Mouse (Mus musculus) lung, embryonic 15.5 days (tissue): ENCODE measurements at regions not wholly inside any gene's neighbourhood (a gene's known extent, or its start where the extent isn't known, plus 50 kb on each side); places are given as distances from the start of the nearest gene placed in this dataset.

Experiments used
- ATAC-seq: fragments of 200-750 bp; cut with Nextera tagmentation; 2 replicates; pipeline ENCODE4 v1.8.0; 2017; ENCODE audit warnings: moderate number of reproducible peaks, borderline replicate concordance; ENCODE audit not compliant: low FRiP score, low TSS enrichment; ENCODE audit errors: extremely low read depth
- H3K27ac ChIP-seq: fragments of 300-500 bp; sonication (generic); 2 replicates; pipeline ENCODE4 v1.5.1; 2015; ENCODE audit warnings: moderate library complexity, mild to moderate bottlenecking, inconsistent platforms
- H3K27me3 ChIP-seq: fragments of 300-500 bp; sonication (generic); 2 replicates; pipeline ENCODE4 v1.6.1; 2015; ENCODE audit warnings: inconsistent platforms
- H3K36me3 ChIP-seq: fragments of 300-500 bp; sonication (generic); 2 replicates; pipeline ENCODE4 v1.6.1; 2015; ENCODE audit warnings: inconsistent platforms
- H3K4me1 ChIP-seq: fragments of 300-500 bp; sonication (generic); 2 replicates; pipeline ENCODE4 v1.6.1; 2015; ENCODE audit warnings: inconsistent platforms
- H3K4me2 ChIP-seq: fragments of 300-500 bp; sonication (generic); 2 replicates; pipeline ENCODE4 v1.6.1; 2015; ENCODE audit warnings: inconsistent platforms, mild to moderate bottlenecking, moderate library complexity
- H3K4me3 ChIP-seq: fragments of 300-500 bp; sonication (generic); 2 replicates; pipeline ENCODE4 v1.5.1; 2015; ENCODE audit warnings: mild to moderate bottlenecking, inconsistent platforms
- H3K9ac ChIP-seq: fragments of 300-500 bp; sonication (generic); 2 replicates; pipeline ENCODE4 v1.6.1; 2015; ENCODE audit warnings: inconsistent platforms
- H3K9me3 ChIP-seq: fragments of 300-500 bp; sonication (generic); 2 replicates; pipeline ENCODE4 v1.6.1; 2016; ENCODE audit warnings: inconsistent platforms
- WGBS: fragments of 180-500 bp; shearing (Covaris S2); methylation state at CpG from one replicate; pipeline ENCODE4 v1.1.7; 2015; 5-methylcytosine and 5-hydroxymethylcytosine counted together

DNA sequence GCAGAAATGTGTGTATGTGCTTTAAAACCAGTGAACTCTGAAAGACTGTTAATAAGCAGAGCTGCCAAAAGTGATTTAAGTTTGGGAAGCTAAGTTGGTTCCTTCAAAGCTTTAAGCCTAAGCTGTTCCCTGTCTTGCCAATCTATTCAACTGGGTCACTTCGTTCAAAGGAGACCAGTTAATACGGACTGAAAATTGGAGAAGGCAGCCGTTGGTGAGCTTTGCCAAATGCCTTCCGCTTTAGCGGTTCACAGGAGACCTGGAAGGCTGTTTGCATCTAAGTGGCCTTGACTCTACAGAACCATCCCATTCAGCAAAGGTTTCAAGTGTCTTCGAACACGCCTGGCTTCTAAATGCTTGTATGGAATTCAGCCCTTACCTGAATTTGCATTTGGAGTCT lies 68.2 kb upstream of the Mkln1 start:
- Histone ChIP-seq H3K36me3 (no peaks in the 10 kb centered on the region), H3K27me3 (no peaks in the 10 kb centered on the region), H3K9ac (no peak overlapping the region), H3K4me2 (no peak overlapping the region), H3K9me3 (no peaks in the 10 kb centered on the region), H3K27ac (no peak overlapping the region), H3K4me1 (no peaks in the 10 kb centered on the region), H3K4me3 (no peak overlapping the region)
- no peak for ATAC-seq
- 73% methylated on average over 7 of the region's 7 CpGs for WGBS

DNA sequence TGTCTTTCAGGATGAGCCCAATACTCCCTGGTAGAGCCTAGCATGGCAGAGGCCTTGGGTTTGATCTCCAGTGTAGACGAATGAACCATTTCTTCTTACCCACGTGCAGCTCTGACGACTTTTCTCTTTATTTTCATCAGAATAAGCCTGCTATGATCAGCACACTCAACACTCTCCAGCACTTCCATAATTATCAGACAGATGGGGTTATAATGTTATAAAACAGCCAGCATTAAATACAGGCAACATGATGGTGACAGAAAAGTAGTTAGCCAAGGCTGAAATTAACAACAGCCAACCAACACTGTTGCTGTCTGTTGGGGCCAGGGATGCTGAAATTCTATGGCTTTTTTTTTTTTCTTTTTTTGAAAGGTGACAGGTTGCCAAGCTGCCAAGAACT lies 67.7 kb upstream of the Mkln1 start:
- Histone ChIP-seq H3K36me3 (no peaks in the 10 kb centered on the region), H3K4me2 (no peak overlapping the region), H3K27me3 (no peaks in the 10 kb centered on the region), H3K27ac (no peak overlapping the region), H3K9ac (no peak overlapping the region), H3K9me3 (no peaks in the 10 kb centered on the region), H3K4me3 (no peak overlapping the region), H3K4me1 (no peaks in the 10 kb centered on the region)
- no peak for ATAC-seq
- WGBS, result 79% methylated on average over 3 of the region's 3 CpGs

DNA sequence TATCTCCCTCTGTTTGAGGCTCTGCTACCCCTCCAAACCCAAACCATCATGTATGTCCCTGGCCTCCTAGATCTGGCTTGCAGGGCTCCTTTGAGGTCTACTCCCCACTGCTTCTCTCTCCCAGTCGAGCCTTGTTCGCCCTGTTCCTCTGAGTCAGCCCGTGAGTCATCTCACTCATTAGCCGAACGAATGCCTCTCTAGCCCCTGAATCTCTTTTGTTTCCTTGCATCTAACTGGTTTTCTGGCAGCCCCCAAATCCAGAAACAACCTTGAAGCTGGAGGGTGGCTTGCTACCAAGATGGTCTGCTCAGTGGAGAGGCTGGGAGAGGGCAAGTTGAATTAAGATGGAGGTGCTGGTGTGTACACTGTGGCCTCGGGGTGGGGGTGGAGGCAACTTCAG lies 66.3 kb upstream of the Mkln1 start:
- Histone ChIP-seq H3K36me3 (no peaks in the 10 kb centered on the region), H3K9ac (no peak overlapping the region), H3K27me3 (no peaks in the 10 kb centered on the region), H3K4me3 (no peak overlapping the region), H3K27ac (no peak overlapping the region), H3K4me1 (no peaks in the 10 kb centered on the region), H3K9me3 (no peaks in the 10 kb centered on the region), H3K4me2 (no peak overlapping the region)
- WGBS, result 79% methylated on average over 6 of the region's 6 CpGs
- no peak for ATAC-seq

DNA sequence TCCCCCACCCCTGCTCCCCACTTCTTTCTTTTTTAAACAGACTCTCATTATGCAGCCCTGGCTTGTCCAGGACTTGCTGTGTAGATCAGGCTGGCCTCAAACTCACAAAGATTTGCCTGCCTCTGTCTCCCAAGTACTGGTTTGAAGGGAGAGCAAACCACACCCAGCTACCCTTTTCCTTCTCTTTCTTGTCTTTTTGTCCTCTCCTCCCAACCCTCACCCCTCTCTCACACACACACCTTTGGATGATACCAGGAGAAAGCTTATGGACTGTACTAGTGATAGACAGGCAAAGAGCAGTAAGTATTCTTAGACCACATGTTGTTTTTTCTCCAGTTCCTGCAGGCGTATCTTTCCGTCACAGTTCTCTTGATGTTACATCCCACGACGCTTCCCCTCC lies 65.8 kb upstream of the Mkln1 start:
- Histone ChIP-seq H3K27me3 (no peaks in the 10 kb centered on the region), H3K27ac (no peak overlapping the region), H3K9me3 (no peaks in the 10 kb centered on the region), H3K4me3 (no peak overlapping the region), H3K9ac (no peak overlapping the region), H3K4me1 (no peaks in the 10 kb centered on the region), H3K36me3 (no peaks in the 10 kb centered on the region), H3K4me2 (no peak overlapping the region)
- 68% methylated on average over 4 of the region's 4 CpGs for WGBS
- no peak for ATAC-seq

DNA sequence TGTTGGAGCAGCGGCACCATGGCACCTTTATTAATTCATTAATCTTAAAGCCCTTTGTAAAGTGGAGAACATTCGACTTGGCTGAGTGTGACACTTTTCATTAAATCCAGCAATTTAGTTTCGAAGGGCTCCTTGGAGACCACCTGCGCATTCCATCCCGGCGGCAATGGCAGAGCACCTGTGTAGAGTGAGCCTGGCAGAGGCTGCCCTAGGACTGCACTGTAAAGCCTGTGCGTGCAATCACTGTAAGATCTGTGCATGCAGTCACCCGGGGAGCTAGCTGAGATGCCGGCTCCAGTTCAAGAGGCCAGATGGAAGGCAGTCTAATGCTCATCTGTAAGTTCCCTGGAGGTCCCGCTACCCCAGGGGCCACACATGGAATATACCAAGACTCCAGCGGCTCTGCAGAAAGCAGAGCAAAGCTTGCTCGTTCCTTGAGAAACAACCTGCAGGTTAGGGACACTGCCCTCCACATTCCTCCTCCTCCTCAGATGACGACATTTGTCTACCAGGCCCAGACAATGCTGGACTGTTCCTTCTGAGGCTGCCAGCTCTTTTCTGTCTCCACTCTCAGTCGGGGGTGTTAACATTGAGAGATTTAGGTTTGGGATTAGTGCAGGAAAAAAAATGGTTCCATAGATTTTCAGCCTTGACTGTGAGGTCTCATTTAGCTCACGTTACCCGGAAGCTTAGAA lies 65.2 kb upstream of the Mkln1 start:
- Histone ChIP-seq H3K4me2 (no peak overlapping the region), H3K27me3 (no peaks in the 10 kb centered on the region), H3K4me3 (no peak overlapping the region), H3K27ac (no peak overlapping the region), H3K36me3 (no peaks in the 10 kb centered on the region), H3K9ac (no peak overlapping the region), H3K4me1 (no peaks in the 10 kb centered on the region), H3K9me3 (no peaks in the 10 kb centered on the region)
- 62% methylated on average over 16 of the region's 16 CpGs for WGBS
- no peak for ATAC-seq

DNA sequence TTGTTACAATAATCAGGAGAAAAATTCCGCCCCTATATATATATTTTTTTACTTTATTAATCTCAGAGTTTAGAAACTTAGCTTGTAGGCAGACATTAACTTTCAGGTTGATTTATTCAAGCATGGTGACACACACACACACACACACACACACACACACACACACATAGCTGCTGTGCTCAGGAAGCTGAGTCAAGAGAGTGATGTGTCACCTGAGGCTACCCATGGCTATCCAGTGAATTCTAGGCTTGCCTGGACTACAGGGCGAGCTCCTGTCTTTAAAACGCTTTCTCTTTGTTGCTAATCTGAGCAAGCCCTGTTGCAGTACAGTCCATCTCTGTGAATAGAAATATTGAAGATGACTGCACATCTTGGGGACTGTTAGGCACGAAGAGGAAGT lies 64.4 kb upstream of the Mkln1 start:
- Histone ChIP-seq H3K9ac (no peak overlapping the region), H3K4me3 (no peak overlapping the region), H3K9me3 (no peaks in the 10 kb centered on the region), H3K27ac (no peak overlapping the region), H3K4me1 (no peaks in the 10 kb centered on the region), H3K27me3 (no peaks in the 10 kb centered on the region), H3K36me3 (no peaks in the 10 kb centered on the region), H3K4me2 (no peak overlapping the region)
- 87% methylated on average over 4 of the region's 4 CpGs for WGBS
- no peak for ATAC-seq

DNA sequence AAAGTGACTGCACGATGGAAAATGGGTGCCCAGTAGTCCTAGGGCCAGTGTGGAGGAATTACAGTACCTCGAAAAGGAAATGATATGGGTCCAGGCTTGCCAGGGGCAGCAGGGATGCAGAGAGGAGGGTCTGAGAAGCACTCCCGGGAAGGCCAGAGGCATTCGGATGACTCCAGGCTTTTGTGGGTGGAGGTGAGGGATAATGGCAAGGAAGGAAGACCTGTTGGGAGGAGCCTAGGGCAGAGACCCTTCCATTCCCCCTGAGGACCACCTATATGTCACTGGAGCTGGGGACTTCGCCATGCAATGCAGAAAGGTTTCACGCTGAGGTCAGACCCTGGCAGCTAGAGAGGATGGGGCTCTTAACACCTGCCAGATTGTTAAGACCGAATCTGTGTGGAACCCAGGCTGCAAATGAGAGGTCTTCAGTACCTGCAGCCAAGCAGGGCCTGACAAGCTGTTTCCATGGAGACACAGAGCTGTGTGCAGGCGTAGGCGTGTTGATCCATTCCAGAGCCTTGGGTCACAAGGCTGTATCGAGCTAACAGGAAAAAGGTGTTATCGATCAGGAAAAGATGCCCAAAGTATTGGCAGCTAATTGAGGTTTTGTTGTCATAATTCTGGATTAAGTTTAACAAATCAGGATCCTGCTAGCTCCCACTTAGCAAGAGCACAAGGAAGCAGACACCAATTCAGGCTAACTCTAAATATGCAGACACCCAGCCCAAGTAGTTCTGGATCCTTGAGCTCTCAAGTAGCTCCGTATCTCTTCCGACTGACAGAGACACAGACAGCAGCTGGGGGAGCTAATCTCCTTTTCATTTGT lies 59.2 kb upstream of the Mkln1 start:
- Histone ChIP-seq H3K4me3 (no peak overlapping the region), H3K4me1 (0 out of 2 replicates have a peak, but pooled peaks cover 5% of the 10 kb centered on the region), H3K27ac (no peak overlapping the region), H3K9me3 (no peaks in the 10 kb centered on the region), H3K4me2 (no peak overlapping the region), H3K36me3 (no peaks in the 10 kb centered on the region), H3K27me3 (no peaks in the 10 kb centered on the region), H3K9ac (no peak overlapping the region)
- ATAC-seq, result no peak
- 42% methylated on average over 13 of the region's 13 CpGs for WGBS

DNA sequence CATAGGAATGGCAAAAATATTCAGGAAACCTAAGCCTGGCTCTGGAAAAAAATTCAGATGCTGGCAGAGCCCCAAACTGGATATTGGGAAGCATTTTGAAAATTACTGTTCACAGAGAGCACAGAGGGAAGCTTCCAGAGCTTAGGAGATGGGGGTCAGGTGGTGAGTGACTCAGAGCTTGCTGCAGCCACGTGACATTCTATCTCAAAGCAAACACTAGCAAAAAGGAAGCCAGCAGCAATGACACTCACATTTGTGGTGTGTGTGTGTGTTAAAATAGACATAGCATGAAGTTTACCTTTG lies 58.6 kb upstream of the Mkln1 start:
- H3K9ac ChIP-seq, result no peak overlapping the region
- H3K4me1 ChIP-seq, result 0 out of 2 replicates have a peak, but pooled peaks cover 5% of the 10 kb centered on the region
- no peak overlapping the region for H3K4me3 ChIP-seq
- no peaks in the 10 kb centered on the region for H3K36me3 ChIP-seq
- 5% methylated on average over 1 of the region's 1 CpGs for WGBS
- no peaks in the 10 kb centered on the region for H3K9me3 ChIP-seq
- H3K27ac ChIP-seq, result no peak overlapping the region
- no peak for ATAC-seq
- no peaks in the 10 kb centered on the region for H3K27me3 ChIP-seq
- H3K4me2 ChIP-seq, result no peak overlapping the region

DNA sequence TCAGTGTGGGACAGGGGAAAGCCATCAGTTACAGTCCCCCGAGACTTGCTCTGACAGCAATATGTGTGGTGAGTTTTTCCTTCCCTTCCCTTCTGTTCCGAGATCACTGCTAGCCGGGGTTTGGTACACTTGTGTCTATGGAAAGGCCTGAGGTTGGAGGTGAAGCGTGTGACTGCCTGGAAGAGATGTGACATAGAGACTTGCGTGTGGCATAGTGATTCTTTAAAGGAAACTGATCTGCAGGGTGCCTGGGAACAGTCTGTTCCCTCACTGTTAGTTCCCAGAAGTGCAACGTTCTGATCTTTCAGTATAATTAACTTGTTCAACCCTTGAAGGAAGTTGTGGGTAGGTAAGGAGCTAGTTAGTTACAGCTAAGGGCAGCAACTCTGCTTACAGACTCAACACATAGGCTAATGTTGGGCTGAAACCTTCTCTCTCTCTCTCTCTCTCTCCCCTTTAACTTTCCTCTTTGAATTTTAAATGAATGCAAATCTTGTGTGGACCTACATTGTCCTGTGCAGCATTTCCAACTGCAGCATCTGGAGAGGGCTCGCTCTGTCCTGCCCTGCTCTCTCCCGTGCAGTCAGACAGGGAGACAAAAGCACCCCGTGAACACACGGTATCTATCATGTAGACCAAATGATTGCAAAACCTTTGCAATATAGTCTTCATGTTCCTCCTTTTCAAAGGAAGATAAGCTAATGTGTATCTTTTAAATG lies 53.0 kb upstream of the Mkln1 start:
- Histone ChIP-seq H3K4me3 (no peak overlapping the region), H3K4me2 (no peak overlapping the region), H3K9me3 (no peaks in the 10 kb centered on the region), H3K4me1 (no peaks in the 10 kb centered on the region), H3K36me3 (no peaks in the 10 kb centered on the region), H3K27ac (no peak overlapping the region), H3K27me3 (no peaks in the 10 kb centered on the region), H3K9ac (no peak overlapping the region)
- 62% methylated on average over 10 of the region's 10 CpGs for WGBS
- ATAC-seq, result no peak

DNA sequence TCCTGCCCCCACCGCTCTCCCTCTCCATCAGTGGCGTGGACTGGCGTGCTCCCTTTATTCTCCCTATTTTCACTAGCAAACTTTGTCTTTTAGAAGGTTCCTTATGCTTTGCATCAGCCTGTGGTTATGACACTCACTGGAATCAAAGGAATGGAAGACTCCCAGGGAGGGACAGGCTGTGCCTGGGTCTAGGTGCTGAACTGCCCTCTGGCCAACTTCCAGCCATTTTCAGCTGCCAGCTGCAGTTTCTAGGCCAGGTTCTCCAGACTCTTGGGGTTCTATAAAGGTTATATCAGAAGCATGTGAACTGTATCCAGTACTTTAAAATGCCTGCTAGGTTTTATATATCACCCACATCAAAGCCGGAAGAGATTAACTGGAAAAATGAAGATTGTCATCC lies 50.2 kb upstream of the Mkln1 start:
- 84% methylated on average over 4 of the region's 4 CpGs for WGBS

More for the DNA sequence above, 50.2 kb upstream of the Mkln1 start:
- Histone ChIP-seq H3K27ac (no peak overlapping the region), H3K4me2 (no peak overlapping the region), H3K36me3 (no peaks in the 10 kb centered on the region), H3K4me1 (no peaks in the 10 kb centered on the region), H3K4me3 (no peak overlapping the region), H3K9me3 (no peaks in the 10 kb centered on the region), H3K27me3 (no peaks in the 10 kb centered on the region), H3K9ac (no peak overlapping the region)
- no peak for ATAC-seq
